Mouse (Mus musculus) CD4-positive helper T cell, adult 2 months (primary cell): ENCODE results near the gene Suco.

Source experiments
- DNase-seq: peaks from one replicate; pipeline ENCODE4 v3.0.0-alpha.2; 2012; ENCODE audit warnings: low read depth, missing footprints, low spot score

The Suco gene

DNA sequence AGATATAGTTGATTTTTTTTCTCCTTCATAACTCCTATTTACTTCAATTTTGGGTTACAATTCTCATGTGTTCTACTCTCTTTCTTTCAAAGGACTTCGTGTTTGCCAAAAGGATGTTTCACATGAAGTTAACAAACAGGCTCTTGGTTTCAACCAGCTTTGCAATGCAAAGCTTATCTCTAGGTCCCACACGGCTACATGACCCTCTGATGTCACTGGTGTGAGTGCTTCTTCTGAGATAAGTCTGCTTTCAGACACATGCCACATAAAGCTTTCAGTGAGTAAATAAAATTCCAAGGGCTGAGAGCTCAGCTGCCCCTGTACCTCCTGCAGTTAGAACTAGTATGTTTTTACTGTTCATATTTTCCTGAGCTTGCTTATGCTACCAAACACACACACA is 18.1 kb upstream of the Suco start:
- peak; percentile 12 for DNase-seq

GRCm38 (mm10) chr1:161894126-161894525 is 17.6 kb upstream of the Suco start:
- peak; percentile 67 for DNase-seq

DNA sequence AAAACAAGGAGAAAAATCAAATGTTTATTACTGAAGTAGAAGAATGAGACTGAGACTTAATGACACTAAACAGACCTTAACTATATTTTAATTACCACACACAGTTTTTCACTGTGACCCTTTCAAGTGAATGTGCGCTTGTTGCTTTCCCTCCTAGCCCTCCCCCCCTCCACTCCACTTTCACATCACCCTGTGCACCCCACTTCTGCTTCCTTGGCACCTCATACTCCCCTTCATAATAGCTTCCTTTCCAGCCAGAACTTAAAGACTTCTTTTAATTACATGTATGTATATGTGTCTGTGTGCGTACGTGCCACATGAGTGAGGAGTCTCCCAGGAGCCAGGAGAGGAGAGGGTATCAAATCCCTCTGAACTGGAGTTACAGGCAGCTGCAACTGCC is 12.3 kb upstream of the Suco start:
- no peak for DNase-seq

- DNase-seq: no peak
These were observed 11.3 kb upstream of the Suco start for GRCm38 (mm10) chr1:161887679-161888260.

DNA sequence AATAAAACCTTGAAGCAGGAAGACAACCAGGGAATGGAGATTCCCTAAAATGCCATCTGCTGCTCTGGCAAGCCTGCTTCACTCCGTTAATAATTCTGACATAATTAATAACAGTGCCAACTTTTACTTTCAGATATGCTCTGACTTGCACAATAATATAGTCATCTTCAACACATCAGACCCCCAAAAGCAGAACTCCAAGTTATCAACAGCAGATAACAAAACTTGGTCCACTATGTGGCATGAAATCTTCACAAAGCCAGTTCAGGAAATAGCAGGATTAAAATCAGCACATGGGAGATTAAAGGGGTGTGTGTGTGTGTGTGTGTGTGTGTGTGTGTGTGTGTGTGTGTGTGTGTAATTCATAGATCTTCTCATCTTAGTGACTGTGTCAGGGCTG is 9.3 kb upstream of the Suco start:
- no peak for DNase-seq

GRCm38 (mm10) chr1:161877580-161878142 is 1.2 kb upstream of the Suco start:
- DNase-seq: no peak

GRCm38 (mm10) chr1:161875706-161876552 is 553 bp downstream of the Suco start:
- DNase-seq: peak; percentile 73

- DNase-seq: no peak
These were observed 7.1 kb downstream of the Suco start for GRCm38 (mm10) chr1:161869422-161869821.

- DNase-seq: no peak
These were observed 8.1 kb downstream of the Suco start for GRCm38 (mm10) chr1:161868413-161868812.

- no peak for DNase-seq
These were observed 12.7 kb downstream of the Suco start for GRCm38 (mm10) chr1:161863742-161864141.

DNA sequence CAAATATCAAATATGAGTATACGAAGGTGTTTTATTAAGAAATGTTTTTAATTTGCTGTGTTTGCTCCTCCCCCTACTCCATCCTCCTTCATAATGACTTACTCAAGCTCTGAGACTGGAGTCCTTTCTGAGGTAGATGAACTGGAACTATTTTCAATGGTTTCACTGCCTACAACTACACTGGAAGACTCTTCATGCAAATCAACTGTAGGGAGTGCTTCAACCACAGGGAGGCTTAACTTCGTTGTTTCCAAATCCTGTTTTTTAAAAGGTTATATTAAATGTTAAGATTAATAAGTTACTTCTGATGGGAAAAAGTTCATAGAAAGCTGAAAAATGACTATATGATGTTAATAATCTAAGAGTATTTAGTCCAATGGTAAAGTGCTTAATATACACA is 17.2 kb downstream of the Suco start:
- no peak for DNase-seq

DNA sequence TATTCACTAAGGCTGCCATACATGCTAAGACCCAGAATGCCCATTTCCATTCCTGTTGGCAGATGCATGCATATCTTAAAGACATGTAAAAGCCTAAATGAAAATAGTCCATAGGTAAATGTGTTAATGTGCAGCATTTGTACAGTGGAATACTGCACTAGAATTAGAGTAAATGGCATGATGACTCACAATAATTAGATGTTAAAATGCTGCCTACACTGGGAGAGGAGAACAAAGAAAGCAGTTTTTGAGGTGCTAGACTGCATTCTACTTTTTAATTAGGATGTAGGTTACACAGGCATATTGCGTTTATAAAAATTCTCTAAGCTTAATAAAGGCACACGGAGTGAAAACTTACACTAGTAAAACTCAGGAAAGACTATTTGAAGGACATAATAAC is 49.8 kb downstream of the Suco start:
- no peak for DNase-seq

- peak; percentile 55 for DNase-seq
These were observed 67.1 kb downstream of the Suco start for GRCm38 (mm10) chr1:161809428-161809827.

DNA sequence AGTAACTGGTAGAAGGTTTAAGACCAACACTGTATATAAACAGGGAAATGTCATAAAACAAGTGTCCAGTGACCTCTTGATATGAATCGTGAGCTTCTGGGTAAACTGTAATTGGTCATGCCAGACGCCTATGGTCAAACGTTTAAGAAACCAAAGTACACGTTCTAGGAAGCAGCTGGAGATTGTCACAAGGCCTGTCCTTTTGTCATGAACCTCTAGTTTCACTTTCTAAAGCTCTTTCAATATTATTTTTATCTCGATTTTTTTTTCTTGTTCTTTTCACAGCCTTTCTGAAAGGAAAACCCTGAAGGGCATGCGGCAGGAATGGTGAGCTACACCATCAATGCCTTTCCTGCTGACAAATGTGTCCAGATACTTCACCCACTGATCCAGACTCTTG is 67.5 kb downstream of the Suco start:
- DNase-seq: peak; percentile 36

DNA sequence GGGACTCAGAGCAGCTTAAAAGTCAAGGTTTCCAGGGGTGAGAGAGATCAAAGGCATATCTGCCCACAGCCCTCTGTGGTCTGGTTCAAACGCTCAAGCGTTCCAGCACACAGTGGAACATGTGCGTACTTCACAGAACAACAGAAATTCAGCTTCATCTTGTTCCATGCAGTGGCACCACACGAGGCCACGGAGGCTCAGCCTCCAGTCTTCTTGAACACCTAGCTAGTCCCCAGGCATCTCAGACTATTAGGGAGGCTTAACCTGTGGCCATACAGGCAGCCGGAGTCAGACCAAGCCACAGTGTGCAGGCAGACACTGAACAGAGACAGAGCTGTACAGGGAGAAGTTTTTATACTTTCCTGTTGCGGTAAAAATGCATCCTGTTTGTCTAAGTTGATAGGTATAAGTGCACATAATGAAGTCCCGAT is 71.9 kb downstream of the Suco start:
- DNase-seq: peak; percentile 87

DNA sequence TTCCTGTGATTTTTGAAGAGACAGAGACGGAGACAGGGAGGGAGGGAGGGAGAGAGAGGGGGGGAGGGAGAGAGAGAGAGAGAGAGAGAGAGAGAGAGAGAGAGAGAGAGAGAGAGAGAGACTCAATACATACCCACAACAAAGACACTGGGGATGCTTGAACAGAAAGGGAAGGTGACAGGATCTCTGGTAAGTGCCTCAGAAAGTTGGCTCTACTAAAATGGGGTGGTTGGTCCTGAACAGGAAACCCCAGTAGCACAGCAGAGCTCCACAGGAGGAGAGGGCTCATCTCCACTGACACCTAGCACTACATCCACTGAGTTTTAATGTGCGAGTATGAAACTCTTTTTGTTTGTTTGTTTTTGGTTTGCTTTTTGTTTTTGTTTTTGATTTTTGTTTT is 75.2 kb downstream of the Suco start:
- DNase-seq: peak; percentile 64

- no peak for DNase-seq
These were observed 76.2 kb downstream of the Suco start for GRCm38 (mm10) chr1:161800256-161800655.

DNA sequence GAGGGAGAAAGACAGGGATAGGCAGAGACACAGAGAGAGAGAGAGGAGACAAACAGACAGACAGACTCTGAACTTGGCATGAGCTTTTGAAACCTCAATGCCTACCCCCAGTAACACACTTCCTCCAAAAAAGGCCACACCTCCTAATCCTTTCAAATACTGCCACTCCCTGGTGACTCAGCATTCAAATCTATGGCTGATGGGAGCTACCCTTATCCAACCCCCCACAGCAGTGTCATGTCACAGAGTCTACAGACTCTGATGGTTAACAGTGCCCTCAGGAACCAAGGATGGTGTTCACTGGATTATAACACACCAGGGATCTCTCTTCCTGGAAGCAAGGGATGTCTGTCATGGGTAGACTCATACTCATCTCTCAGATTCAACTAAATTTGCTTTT is 76.7 kb downstream of the Suco start:
- DNase-seq: no peak

DNA sequence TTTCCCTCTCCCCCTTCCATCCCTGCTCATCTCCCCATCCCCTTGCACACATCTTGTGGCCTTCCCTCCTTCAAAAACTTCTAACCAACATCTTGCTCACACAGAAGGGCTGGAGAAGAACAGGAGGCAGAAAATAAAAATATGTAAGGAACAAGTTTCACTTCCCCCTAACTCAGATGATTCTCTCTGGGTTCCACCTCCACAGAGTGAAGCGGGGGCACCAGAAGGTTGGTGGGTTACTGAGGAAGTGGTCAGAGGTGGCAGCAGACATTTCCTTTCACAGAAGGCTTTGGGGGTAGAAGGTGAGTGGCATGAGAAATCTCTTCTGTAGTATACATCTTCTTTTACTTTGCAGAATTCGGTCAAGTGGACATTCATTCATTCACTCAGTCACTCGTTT is 77.6 kb downstream of the Suco start:
- DNase-seq: no peak

- peak; percentile 61 for DNase-seq
These were observed 81.9 kb downstream of the Suco start for GRCm38 (mm10) chr1:161794447-161795211.

GRCm38 (mm10) chr1:161793321-161793720 is 83.2 kb downstream of the Suco start:
- no peak for DNase-seq

GRCm38 (mm10) chr1:161792687-161792969 is 83.9 kb downstream of the Suco start:
- DNase-seq: no peak
